Mouse (Mus musculus) CH12.LX (cell line): ENCODE results near the gene Ptprm. TPM values are rescaled to one million over a fixed set of nuclear protein-coding genes. Genes with fewer than 3 reads are reported as not detected.

ENCODE experiments used
- DNase-seq: peaks from one replicate; pipeline ENCODE4 v3.0.0-alpha.2; 2013; ENCODE audit errors: extremely low read depth
- H3K27ac ChIP-seq: 2 replicates; pipeline ENCODE4 v1.5.1; 2012; ENCODE audit warnings: low read depth, mild to moderate bottlenecking, control low read depth, moderate library complexity; ENCODE audit not compliant: insufficient read depth
- H3K27me3 ChIP-seq: replicated peaks from 2 replicates; pipeline ENCODE3; 2012; ENCODE audit warnings: inconsistent platforms
- H3K36me3 ChIP-seq, 2 experiments: replicated peaks in 1 of 2; 2 replicates each; pipeline versions ENCODE3 to v1.6.1; 2012; ENCODE audit warnings: inconsistent platforms in 1 of 2, low read length in 1 of 2, mild to moderate bottlenecking in 1 of 2, mixed read lengths in 1 of 2, moderate library complexity in 1 of 2; ENCODE audit not compliant: control insufficient read depth in 1 of 2, insufficient read depth in 1 of 2
- H3K4me1 ChIP-seq, 2 experiments: 2 replicates each; pipeline ENCODE4 v1.6.1; 2012; ENCODE audit warnings: inconsistent platforms in 1 of 2, moderate library complexity in 1 of 2; ENCODE audit not compliant: insufficient read depth in 2 of 2, control insufficient read depth in 1 of 2
- H3K4me2 ChIP-seq: 2 replicates; pipeline ENCODE4 v1.6.1; 2012; ENCODE audit warnings: low read depth, mild to moderate bottlenecking, control low read depth; ENCODE audit not compliant: poor library complexity, insufficient read depth, severe bottlenecking
- H3K4me3 ChIP-seq, 3 experiments: fragments of 150-350 bp in 1 of 3; sonication (generic) in 1 of 3; replicated peaks in 1 of 3; 2 replicates each; pipeline versions ENCODE3 to v1.5.1; 2011 to 2012; ENCODE audit warnings: low read depth in 2 of 3, low read length in 2 of 3, mild to moderate bottlenecking in 2 of 3, moderate library complexity in 2 of 3, control low read depth in 1 of 3, improper control_type of control experiment in 1 of 3, inconsistent platforms in 1 of 3, mixed read lengths in 1 of 3; ENCODE audit not compliant: poor library complexity in 1 of 3
- H3K79me2 ChIP-seq: replicated peaks from 2 replicates; pipeline ENCODE4 v1.6.1; 2012; ENCODE audit warnings: mild to moderate bottlenecking, moderate library complexity; ENCODE audit not compliant: control insufficient read depth, poor library complexity, insufficient read depth, severe bottlenecking; ENCODE audit errors: extremely low read depth
- H3K9ac ChIP-seq: 2 replicates; pipeline ENCODE4 v1.6.1; 2012; ENCODE audit warnings: low read depth, mild to moderate bottlenecking, control low read depth, moderate library complexity; ENCODE audit not compliant: insufficient read depth
- H3K9me3 ChIP-seq: replicated peaks from 2 replicates; pipeline ENCODE3; 2012; ENCODE audit warnings: low read length, inconsistent platforms, mixed read lengths
- CHD2 ChIP-seq: IDR thresholded peaks from 2 replicates; pipeline ENCODE4 v1.6.1; 2011; ENCODE audit warnings: low read length, improper control_type of control experiment
- ELF1 ChIP-seq: IDR thresholded peaks from 2 replicates; pipeline ENCODE4 v1.6.1; 2014; ENCODE audit warnings: low read depth, mild to moderate bottlenecking, inconsistent platforms, low read length, improper control_type of control experiment
- EP300 ChIP-seq: IDR thresholded peaks from 2 replicates; pipeline ENCODE4 v1.6.1; 2011; ENCODE audit warnings: low read length, improper control_type of control experiment
- GABPA ChIP-seq: IDR thresholded peaks from 2 replicates; pipeline ENCODE4 v1.6.1; 2012; ENCODE audit warnings: low read depth, low read length, improper control_type of control experiment, inconsistent platforms; ENCODE audit not compliant: insufficient replicate concordance
- HCFC1 ChIP-seq: IDR thresholded peaks from 2 replicates; pipeline ENCODE4 v1.6.1; 2012; ENCODE audit warnings: low read depth, mild to moderate bottlenecking, inconsistent platforms, low read length, improper control_type of control experiment
- MAX ChIP-seq: IDR thresholded peaks from 2 replicates; pipeline ENCODE4 v1.6.1; 2011; ENCODE audit warnings: low read length, improper control_type of control experiment
- MAZ ChIP-seq: IDR thresholded peaks from 2 replicates; pipeline ENCODE4 v1.6.1; 2012; ENCODE audit warnings: low read depth, mild to moderate bottlenecking, inconsistent platforms, low read length, improper control_type of control experiment, moderate library complexity
- MXI1 ChIP-seq: IDR thresholded peaks from 2 replicates; pipeline ENCODE4 v1.6.1; 2011; ENCODE audit warnings: mild to moderate bottlenecking, low read depth, low read length, improper control_type of control experiment
- MYC ChIP-seq: IDR thresholded peaks from 2 replicates; pipeline ENCODE4 v1.6.1; 2011; ENCODE audit warnings: low read depth, mild to moderate bottlenecking, improper control_type of control experiment, low read length
- NELFE ChIP-seq: IDR thresholded peaks from 2 replicates; pipeline ENCODE4 v1.6.1; 2011; ENCODE audit warnings: low read depth, low read length, improper control_type of control experiment
- PAX5 ChIP-seq: IDR thresholded peaks from 2 replicates; pipeline ENCODE4 v1.6.1; 2012; ENCODE audit warnings: low read length, inconsistent platforms, mixed read lengths
- POLR2A ChIP-seq: IDR thresholded peaks from 2 replicates; pipeline ENCODE4 v1.6.1; 2011; ENCODE audit warnings: low read depth, mild to moderate bottlenecking, improper control_type of control experiment, low read length
- RCOR1 ChIP-seq: conservative IDR thresholded peaks from 2 replicates; pipeline ENCODE4 v1.6.1; 2012; ENCODE audit warnings: low read depth, mild to moderate bottlenecking, inconsistent platforms, low read length, improper control_type of control experiment
- USF1 ChIP-seq: IDR thresholded peaks from 2 replicates; pipeline ENCODE4 v1.6.1; 2014; ENCODE audit warnings: low read depth, mild to moderate bottlenecking, inconsistent platforms, low read length, improper control_type of control experiment
- USF2 ChIP-seq: conservative IDR thresholded peaks from 2 replicates; pipeline ENCODE4 v1.6.1; 2011; ENCODE audit warnings: low read depth, low read length, improper control_type of control experiment
- ZKSCAN1 ChIP-seq: IDR thresholded peaks from 2 replicates; pipeline ENCODE4 v1.6.1; 2012; ENCODE audit warnings: low read depth, inconsistent platforms, low read length, improper control_type of control experiment, borderline replicate concordance
- dilution Hi-C: fragments of 300-500 bp; cut with MboI; formaldehyde crosslinking; loops from 2 replicates; pipeline ENCODE4 v1.14.3; 2020; ENCODE audit warnings: low sequenced_read_pairs; ENCODE audit not compliant: extremely low pct_unique_long_range_greater_than_20kb, extremely low pct_ligation_motif_present
- in situ Hi-C: fragments of 300-500 bp; cut with MboI; formaldehyde crosslinking; loops from 3 replicates; pipeline ENCODE4 v1.14.3; 2019; ENCODE audit warnings: low sequenced_read_pairs, low pct_ligation_motif_present, low pct_unique_long_range_greater_than_20kb, mixed read lengths
- polyA plus RNA-seq: library from polyadenylated mRNA; unstranded; fragments of >175 nt; gene quantifications from 2 replicates; pipeline ENCODE4 v1.2.1, GENCODE M21; 2012; ENCODE audit warnings: low read depth; ENCODE audit not compliant: insufficient read length
- total RNA-seq, 2 experiments: library from RNA; depleted of rRNA; stranded (reverse); fragments of 300-350 nt in 1 of 2; fragments of >200 nt in 1 of 2; gene quantifications; 2 replicates each; pipeline ENCODE4 v1.2.3; 2012 to 2014

Ptprm gene
- total and polyA plus RNA-seq, 3 experiments: not detected

GRCm38 (mm10) chr17:67268475-67269080, 85.7 kb downstream of the Ptprm start:
- dilution Hi-C loops: no loop called here
- in situ Hi-C loops: no loop called here
- Histone ChIP-seq H3K9me3 (peaks cover 77% of the 10 kb centered on the region), H3K4me2 (no peak overlapping the region), H3K27me3 (no peaks in the 10 kb centered on the region), H3K4me1 (no peaks in the 10 kb centered on the region), H3K36me3 (no peaks in the 10 kb centered on the region), H3K9ac (no peak overlapping the region), H3K4me3 (no peak overlapping the region), H3K27ac (no peak overlapping the region), H3K79me2 (no peaks in the 10 kb centered on the region)
- TF ChIP-seq MXI1 (no peak), ZKSCAN1 (no peak), MYC (no peak), ELF1 (no peak), RCOR1 (no peak), EP300 (no peak), PAX5 (no peak), MAZ (no peak), USF1 (no peak), NELFE (no peak)
- no peak for DNase-seq

- dilution Hi-C loops (no loop called here), in situ Hi-C loops (no loop called here)
Measured at GRCm38 (mm10) chr17:67266270-67266669, 88.0 kb downstream of the Ptprm start.

DNA sequence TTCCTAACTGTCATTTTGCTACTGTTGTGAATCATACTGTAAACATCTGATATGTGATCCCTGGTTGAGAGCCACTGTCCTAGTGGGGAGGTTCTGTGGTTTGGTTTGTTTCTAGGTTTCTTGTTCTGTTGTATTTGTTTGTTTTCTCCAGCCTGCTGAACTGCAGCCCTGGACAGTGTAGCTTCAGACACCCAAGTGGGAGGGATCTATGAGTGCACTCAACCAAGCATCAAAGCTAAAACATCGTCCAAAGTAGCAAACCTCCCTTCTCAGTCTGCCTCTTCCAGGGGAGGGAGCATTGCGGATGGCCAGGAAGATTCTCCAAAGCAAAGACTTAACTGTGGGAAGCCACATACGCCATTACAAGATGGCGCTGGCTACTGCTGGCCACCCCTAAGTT, 88.7 kb downstream of the Ptprm start:
- dilution Hi-C loops (no loop called here), in situ Hi-C loops (no loop called here)
- Histone ChIP-seq H3K36me3 (no peaks in the 10 kb centered on the region), H3K27ac (no peak overlapping the region), H3K9ac (no peak overlapping the region), H3K4me1 (no peaks in the 10 kb centered on the region), H3K79me2 (no peaks in the 10 kb centered on the region), H3K4me2 (no peak overlapping the region), H3K27me3 (no peaks in the 10 kb centered on the region), H3K9me3 (peaks cover 83% of the 10 kb centered on the region), H3K4me3 (no peak overlapping the region)
- DNase-seq: no peak
- TF ChIP-seq NELFE: no peak
- TF ChIP-seq USF2: no peak
- TF ChIP-seq HCFC1: no peak
- no peak for TF ChIP-seq MAX
- no peak for TF ChIP-seq POLR2A
- TF ChIP-seq GABPA: no peak

More at GRCm38 (mm10) chr17:67266270-67266669, 88.0 kb downstream of the Ptprm start:
- DNase-seq: no peak
- Histone ChIP-seq H3K36me3 (no peaks in the 10 kb centered on the region), H3K79me2 (no peaks in the 10 kb centered on the region), H3K4me2 (no peak overlapping the region), H3K9ac (no peak overlapping the region), H3K27ac (no peak overlapping the region), H3K4me1 (no peaks in the 10 kb centered on the region), H3K4me3 (no peak overlapping the region), H3K9me3 (peaks cover 80% of the 10 kb centered on the region), H3K27me3 (no peaks in the 10 kb centered on the region)
- no peak for TF ChIP-seq CHD2
